Mouse (Mus musculus) spleen, adult 2 months (tissue): ENCODE data around the gene Gm17662.

ENCODE experiments used
- CTCF ChIP-seq: fragments of 200-500 bp; IDR thresholded peaks from 2 replicates; pipeline ENCODE4 v1.5.1; 2011; ENCODE audit warnings: mild to moderate bottlenecking, inconsistent platforms; ENCODE audit not compliant: insufficient read depth, insufficient read length, insufficient replicate concordance; ENCODE audit errors: extremely low read depth
- POLR2A ChIP-seq: fragments of 200-500 bp; IDR thresholded peaks from 2 replicates; pipeline ENCODE4 v1.6.1; 2011; ENCODE audit warnings: low read depth, low read length, inconsistent platforms

DNA sequence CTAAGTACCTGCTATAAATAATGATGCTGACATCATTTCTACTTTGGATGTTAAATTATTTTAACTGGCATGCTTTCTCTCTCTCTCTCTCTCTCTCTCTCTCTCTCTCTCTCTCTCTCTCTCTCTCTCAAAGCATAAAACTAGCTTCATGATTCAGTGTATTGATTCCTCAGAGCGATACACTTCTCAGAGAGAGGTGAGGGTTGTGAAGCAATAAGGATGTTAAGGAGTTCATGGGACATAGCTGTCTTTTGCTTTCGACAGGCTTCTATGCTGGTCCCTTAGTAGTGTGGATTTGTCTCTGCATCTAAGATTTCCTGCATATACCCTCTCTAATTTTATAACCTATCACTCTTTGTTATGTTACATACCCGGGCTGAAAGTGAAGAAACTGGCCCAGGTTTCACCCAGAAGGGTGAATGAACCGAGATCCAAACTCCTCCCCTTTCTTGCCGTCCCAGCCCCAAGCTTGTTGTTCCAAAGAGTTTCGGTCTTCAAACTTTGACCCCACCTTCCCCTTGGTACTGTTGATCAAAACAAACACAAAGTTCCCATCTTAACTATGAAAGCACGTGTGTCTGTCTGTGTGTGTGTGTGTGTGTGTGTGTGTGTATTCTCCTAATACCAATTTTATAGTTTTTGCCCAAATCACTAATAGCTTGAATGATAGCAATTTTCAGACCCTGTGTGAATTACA is 32.6 kb upstream of the Gm17662 start:
- TF ChIP-seq CTCF: no peak
- no peak for TF ChIP-seq POLR2A
